16 mouse cellular contexts compared by ENCODE assay signal in genomic region chr17:83246090-83246489, GRCm38 (mm10). TPM values are rescaled to one million over a fixed set of nuclear protein-coding genes. Genes with fewer than 3 reads are reported as not detected.
DNase-seq lines count a peak whose midpoint lies in the region; ATAC-seq and TF ChIP-seq lines count a peak whose summit lies in the region.
"Had no signal": no experiment of that assay in that cellular context is flagged by ENCODE, and none has a peak within 500 bp of the region (broad histone marks: within the 10 kb centered on the region; RNA-seq: fewer than 3 reads in every experiment).

No protein-coding gene starts in this region.

- TF ChIP-seq EP300 in lung, postnatal 0 days (IDR thresholded peaks at IDR 0.05): no peak

- no peaks in the 10 kb centered on the region for H3K36me3 ChIP-seq in lung, embryonic 14.5 days (ENCODE audit: insufficient read depth)
- no peaks in the 10 kb centered on the region for H3K36me3 ChIP-seq in lung, postnatal 0 days (ENCODE audit: insufficient read depth, low read length)
- no peaks in the 10 kb centered on the region for H3K36me3 ChIP-seq in midbrain, embryonic 15.5 days (replicated peaks)
- H3K36me3 ChIP-seq: embryonic facial prominence, embryonic 12.5 days had no signal

- H3K9ac ChIP-seq in lung, embryonic 14.5 days: no peak overlapping the region
- H3K9ac ChIP-seq in lung, postnatal 0 days (replicated peaks; ENCODE audit: low read depth): no peak overlapping the region
- no peak overlapping the region for H3K9ac ChIP-seq in midbrain, embryonic 15.5 days
- H3K9ac ChIP-seq: embryonic facial prominence, embryonic 12.5 days had no signal

- H3K4me1 ChIP-seq in lung, embryonic 14.5 days (ENCODE audit: insufficient read depth): 0 out of 2 replicates have a peak, but pooled peaks cover 5% of the 10 kb centered on the region
- no peaks in the 10 kb centered on the region for H3K4me1 ChIP-seq in lung, postnatal 0 days (ENCODE audit: insufficient read depth, low read depth, low read length)
- 0 out of 2 replicates have a peak, but pooled peaks cover 2% of the 10 kb centered on the region for H3K4me1 ChIP-seq in midbrain, embryonic 15.5 days

- TF ChIP-seq CTCF in lung, embryonic 14.5 days (IDR thresholded peaks at IDR 0.05; ENCODE audit: low read depth): no peak
- no peak for TF ChIP-seq CTCF in lung, postnatal 0 days (IDR thresholded peaks at IDR 0.05)
- TF ChIP-seq CTCF in layer of hippocampus, adult 2 months (conservative IDR thresholded peaks at IDR 0.05): no peak

- H3K9me3 ChIP-seq in lung, embryonic 14.5 days (ENCODE audit: low read depth, low read length): no peaks in the 10 kb centered on the region
- H3K9me3 ChIP-seq in lung, postnatal 0 days (ENCODE audit: low read length): no peaks in the 10 kb centered on the region
- no peaks in the 10 kb centered on the region for H3K9me3 ChIP-seq in midbrain, embryonic 15.5 days
- H3K9me3 ChIP-seq: embryonic facial prominence, embryonic 12.5 days had no signal

- H3K4me3 ChIP-seq in lung, embryonic 14.5 days (ENCODE audit: low read depth, low read length): no peak overlapping the region
- H3K4me3 ChIP-seq in lung, postnatal 0 days (ENCODE audit: low read depth, low read length): no peak overlapping the region
- H3K4me3 ChIP-seq in midbrain, embryonic 15.5 days: no peak overlapping the region
- H3K4me3 ChIP-seq in layer of hippocampus, adult 2 months: no peak overlapping the region
- H3K4me3 ChIP-seq: embryonic facial prominence, embryonic 12.5 days had no signal

- ATAC-seq in lung, embryonic 14.5 days (ENCODE audit: insufficient read depth): no peak
- ATAC-seq in lung, postnatal 0 days: no peak; the same call in 1 of the 2 replicates
- ATAC-seq in granulocyte monocyte progenitor cell, adult 5-6 weeks (replicated peaks; ENCODE audit: poor library complexity, severe bottlenecking): peak; percentile 46
- peak; percentile 50; the same call in 1 of the 2 replicates for ATAC-seq in midbrain, embryonic 15.5 days (replicated peaks)
- ATAC-seq: Patski had no signal

- DNase-seq in embryo, embryonic 11 days: peak; percentile 26
- no peak for DNase-seq in embryo, embryonic 9.5 days (ENCODE audit: extremely low spot score)
- no peak for DNase-seq in lung, embryonic 14.5 days
- no peak for DNase-seq in lung, postnatal 0 days (ENCODE audit: low spot score)
- DNase-seq in c-Kit-positive CD71-positive TER-119-positive erythroid progenitor cells, embryonic 14.5 days (ENCODE audit: low spot score): no peak
- no peak for DNase-seq in layer of hippocampus, adult 2 months (ENCODE audit: low spot score in 2 of 2)
- DNase-seq: cerebellum, adult 9-11 months; gastrocnemius, postnatal 10 days; kidney, postnatal 25 days; layer of hippocampus, postnatal 36 days; right cerebral cortex, adult 18-20 months; thymus, postnatal 4 days had no signal

- no peaks in the 10 kb centered on the region for H3K27me3 ChIP-seq in lung, embryonic 14.5 days (ENCODE audit: insufficient read depth, low read length)
- no peaks in the 10 kb centered on the region for H3K27me3 ChIP-seq in lung, postnatal 0 days (replicated peaks; ENCODE audit: insufficient read depth, low read length)
- H3K27me3 ChIP-seq in midbrain, embryonic 15.5 days (replicated peaks): peaks cover 14% of the 10 kb centered on the region
- H3K27me3 ChIP-seq: embryonic facial prominence, embryonic 12.5 days; Patski had no signal

- H3K27ac ChIP-seq in lung, embryonic 14.5 days (ENCODE audit: low read depth): no peak overlapping the region
- H3K27ac ChIP-seq in lung, postnatal 0 days (ENCODE audit: low read length): no peak overlapping the region
- H3K27ac ChIP-seq in midbrain, embryonic 15.5 days: no peak overlapping the region
- no peak overlapping the region for H3K27ac ChIP-seq in layer of hippocampus, adult 2 months
- H3K27ac ChIP-seq: embryonic facial prominence, embryonic 12.5 days had no signal

- WGBS in lung, embryonic 14.5 days: 34% methylated on average over 7 of the region's 7 CpGs
- WGBS in lung, postnatal 0 days: 25% methylated on average over 7 of the region's 7 CpGs
- 29% methylated on average over 7 of the region's 7 CpGs for WGBS in midbrain, embryonic 15.5 days

- H3K4me2 ChIP-seq in lung, embryonic 14.5 days: 0 out of 2 replicates have a peak overlapping the region, but pooled peaks have one; percentile 15
- H3K4me2 ChIP-seq in lung, postnatal 0 days (replicated peaks; ENCODE audit: low read depth, low read length): no peak overlapping the region
- no peak overlapping the region for H3K4me2 ChIP-seq in midbrain, embryonic 15.5 days
- H3K4me2 ChIP-seq: embryonic facial prominence, embryonic 12.5 days had no signal

RNA-seq across cellular contexts. Expression of gene Pkdcc, which starts 31.0 kb away (rescaled TPM):
- polyA plus RNA-seq in lung, embryonic 14.5 days (2014; fragmentation: Nextera tagmentation; extraction: Ambion mirVana): 21.1 and 25.3 TPM in 2 replicates
- polyA plus RNA-seq in lung, postnatal 0 days (2015; fragmentation: Nextera tagmentation; extraction: Ambion mirVana): 3.6 and 3.9 TPM in 2 replicates
- 0.34 TPM in 1 of 2 replicates, not detected in the other for total RNA-seq in granulocyte monocyte progenitor cell, adult 5-6 weeks (2014; fragmentation: Nextera tagmentation)
- total RNA-seq in granulocyte monocyte progenitor cell, adult 5-6 weeks (2017): 1.8 TPM in 1 of 2 replicates, not detected in the other
- 4.3 and 5.5 TPM in 2 replicates for polyA plus RNA-seq in midbrain, embryonic 15.5 days (2015; fragmentation: Nextera tagmentation; extraction: Ambion mirVana)
- 10 to 100 TPM; 12.6 to 15.3 TPM for total RNA-seq in layer of hippocampus, adult 2 months (2021)

Comparison
In these comparisons a context has a peak if more than half of its experiments do, and no peak if none do; other contexts are left out.
1. ATAC-seq: peak in granulocyte monocyte progenitor cell, adult 5-6 weeks (single experiment) and midbrain, embryonic 15.5 days (single experiment); none in lung, embryonic 14.5 days (single experiment) and lung, postnatal 0 days (single experiment).